Mouse (Mus musculus): ENCODE data around the gene Ccdc150.

GRCm38 (mm10) chr1:54402736-54403135, 152.3 kb downstream of the Ccdc150 start:
- TF ChIP-seq FLI1 (IDR thresholded peaks at IDR 0.05; ENCODE audit: low read length) (no peak), GATA1 (IDR thresholded peaks at IDR 0.05; ENCODE audit: borderline replicate concordance, low read length) (no peak)
